Mouse (Mus musculus) liver, postnatal 0 days (tissue): ENCODE data around the gene Ptger1.

Experiments
- CTCF ChIP-seq: sonication (generic); IDR thresholded peaks from 2 replicates; pipeline ENCODE4 v1.5.1; 2016; ENCODE audit warnings: antibody characterized with exemption, low read depth
- EP300 ChIP-seq: IDR thresholded peaks from 2 replicates; pipeline ENCODE4 v1.6.1; 2016; ENCODE audit warnings: antibody characterized with exemption, low read depth, mild to moderate bottlenecking

GRCm38 (mm10) chr8:83617111-83617510 lies 49.4 kb upstream of the Ptger1 start:
- TF ChIP-seq CTCF, result no peak
- no peak for TF ChIP-seq EP300
